Mouse (Mus musculus) liver, embryonic 12.5 days (tissue): ENCODE results near the gene Sarnp. TPM values are rescaled to one million over a fixed set of nuclear protein-coding genes. Genes with fewer than 3 reads are reported as not detected.

Experiments used
- ATAC-seq: fragments of 200-750 bp; cut with Nextera tagmentation; 2 replicates; pipeline ENCODE4 v1.8.0; 2017; ENCODE audit warnings: moderate number of reproducible peaks, mild to moderate bottlenecking, moderate library complexity
- H3K27ac ChIP-seq: fragments of 300-500 bp; sonication (generic); 2 replicates; pipeline ENCODE4 v1.5.1; 2016; ENCODE audit warnings: mild to moderate bottlenecking
- H3K27me3 ChIP-seq: fragments of 300-500 bp; sonication (generic); replicated peaks from 2 replicates; pipeline ENCODE4 v1.6.1; 2016; ENCODE audit warnings: mild to moderate bottlenecking, moderate library complexity
- H3K36me3 ChIP-seq: fragments of 300-500 bp; sonication (generic); 2 replicates; pipeline ENCODE4 v1.6.1; 2016; ENCODE audit warnings: mild to moderate bottlenecking, moderate library complexity
- H3K4me1 ChIP-seq: fragments of 300-500 bp; sonication (generic); 2 replicates; pipeline ENCODE4 v1.6.1; 2016
- H3K4me2 ChIP-seq: fragments of 300-500 bp; sonication (generic); 2 replicates; pipeline ENCODE4 v1.6.1; 2016; ENCODE audit warnings: mild to moderate bottlenecking, moderate library complexity
- H3K4me3 ChIP-seq: fragments of 300-500 bp; sonication (generic); 2 replicates; pipeline ENCODE4 v1.5.1; 2016; ENCODE audit warnings: mild to moderate bottlenecking, moderate library complexity
- H3K9ac ChIP-seq: fragments of 300-500 bp; sonication (generic); 2 replicates; pipeline ENCODE4 v1.6.1; 2016; ENCODE audit warnings: mild to moderate bottlenecking, moderate library complexity
- H3K9me3 ChIP-seq: fragments of 300-500 bp; sonication (generic); replicated peaks from 2 replicates; pipeline ENCODE4 v1.6.1; 2016; ENCODE audit warnings: mild to moderate bottlenecking, moderate library complexity
- WGBS: fragments of 180-500 bp; shearing (Covaris S2); methylation state at CpG from one replicate; pipeline ENCODE4 v1.1.7; 2016; ENCODE audit not compliant: insufficient replicate concordance; 5-methylcytosine and 5-hydroxymethylcytosine counted together
- polyA plus RNA-seq: library from polyadenylated mRNA; unstranded; fragments of >200 nt; fragmentation: Nextera tagmentation; extraction: Ambion mirVana; gene quantifications from 2 replicates; pipeline ENCODE4 v1.2.1, GENCODE M21; 2016

Gene Sarnp
- polyA plus RNA-seq, 1 experiment from 2014 or later = 161 TPM

GRCm38 (mm10) chr10:128798676-128799075, 18.5 kb upstream of the Sarnp start:
- peaks cover 26% of the 10 kb centered on the region for H3K36me3 ChIP-seq
- H3K4me2 ChIP-seq = no peak overlapping the region
- H3K9ac ChIP-seq = no peak overlapping the region
- 77% methylated on average over 8 of the region's 8 CpGs for WGBS
- no peak overlapping the region for H3K27ac ChIP-seq
- H3K4me3 ChIP-seq = no peak overlapping the region
- H3K9me3 ChIP-seq = no peaks in the 10 kb centered on the region
- H3K27me3 ChIP-seq = peaks cover 8% of the 10 kb centered on the region
- H3K4me1 ChIP-seq = peaks cover 12% of the 10 kb centered on the region
- no peak for ATAC-seq

- WGBS = 88% methylated on average over 16 of the region's 16 CpGs
- ATAC-seq = no peak
- Histone ChIP-seq H3K36me3 (peaks cover 25% of the 10 kb centered on the region), H3K27me3 (peaks cover 4% of the 10 kb centered on the region), H3K9ac (no peak overlapping the region), H3K9me3 (no peaks in the 10 kb centered on the region), H3K27ac (no peak overlapping the region), H3K4me2 (no peak overlapping the region), H3K4me1 (peaks cover 30% of the 10 kb centered on the region), H3K4me3 (no peak overlapping the region)
Measured at GRCm38 (mm10) chr10:128801981-128802495, 15.1 kb upstream of the Sarnp start.

- Histone ChIP-seq H3K4me1 (peaks cover 39% of the 10 kb centered on the region), H3K27me3 (peaks cover 4% of the 10 kb centered on the region), H3K9ac (no peak overlapping the region), H3K4me3 (peak overlapping the region; percentile 82; the same call in 1 of the 2 replicates), H3K36me3 (peaks cover 33% of the 10 kb centered on the region), H3K4me2 (peak overlapping the region; percentile 94), H3K9me3 (no peaks in the 10 kb centered on the region), H3K27ac (peak overlapping the region; percentile 93; the same call in 1 of the 2 replicates)
- no peak for ATAC-seq
- WGBS = 61% methylated on average over 4 of the region's 4 CpGs
Measured at GRCm38 (mm10) chr10:128802956-128803355, 14.2 kb upstream of the Sarnp start.

- WGBS = 8% methylated on average over 6 of the region's 6 CpGs
- H3K27ac ChIP-seq = peak overlapping the region; percentile 93; the same call in 1 of the 2 replicates
- peak overlapping the region; percentile 88; the same call in 1 of the 2 replicates for H3K9ac ChIP-seq
Measured at GRCm38 (mm10) chr10:128803361-128803760, 13.8 kb upstream of the Sarnp start.

GRCm38 (mm10) chr10:128803771-128804270, 13.3 kb upstream of the Sarnp start, which contains the start of gene Dnajc14:
Gene Dnajc14, plus strand, starts transcription at chr10:128804062.
- ATAC-seq = no peak
- peak within 1 kb of the TSS; percentile 88 for H3K9ac ChIP-seq
- 5% methylated on average over 14 of the region's 14 CpGs for WGBS
- H3K27ac ChIP-seq = peak within 1 kb of the TSS; percentile 93
- no peaks in the 10 kb centered on the region for H3K9me3 ChIP-seq
- peaks cover 48% of the 10 kb centered on the region for H3K4me1 ChIP-seq
- H3K36me3 ChIP-seq = peaks cover 39% of the 10 kb centered on the region
- peak within 1 kb of the TSS; percentile 94 for H3K4me2 ChIP-seq
- peak within 1 kb of the TSS; percentile 82 for H3K4me3 ChIP-seq
- peaks cover 4% of the 10 kb centered on the region for H3K27me3 ChIP-seq

More at GRCm38 (mm10) chr10:128803361-128803760, 13.8 kb upstream of the Sarnp start:
- Histone ChIP-seq H3K27me3 (peaks cover 4% of the 10 kb centered on the region), H3K4me1 (peaks cover 43% of the 10 kb centered on the region), H3K4me3 (peak overlapping the region; percentile 82), H3K36me3 (peaks cover 37% of the 10 kb centered on the region), H3K4me2 (peak overlapping the region; percentile 94), H3K9me3 (no peaks in the 10 kb centered on the region)
- no peak for ATAC-seq

GRCm38 (mm10) chr10:128804271-128805091, 12.7 kb upstream of the Sarnp start, which contains the start of gene Tmem198b:
Gene Tmem198b, minus strand, starts transcription at chr10:128804370.
- peak within 1 kb of the TSS; percentile 93 for H3K27ac ChIP-seq
- H3K4me1 ChIP-seq = peaks cover 54% of the 10 kb centered on the region
- no peaks in the 10 kb centered on the region for H3K9me3 ChIP-seq
- ATAC-seq = peak; percentile 46
- H3K4me3 ChIP-seq = peak within 1 kb of the TSS; percentile 82
- peaks cover 4% of the 10 kb centered on the region for H3K27me3 ChIP-seq
- H3K4me2 ChIP-seq = peak within 1 kb of the TSS; percentile 94
- H3K36me3 ChIP-seq = peaks cover 42% of the 10 kb centered on the region
- WGBS = under 1% methylated on average over 28 of the region's 28 CpGs
- peak within 1 kb of the TSS; percentile 88 for H3K9ac ChIP-seq

- peak overlapping the region; percentile 82 for H3K4me3 ChIP-seq
- no peaks in the 10 kb centered on the region for H3K9me3 ChIP-seq
- H3K27ac ChIP-seq = peak overlapping the region; percentile 93
- peaks cover 4% of the 10 kb centered on the region for H3K27me3 ChIP-seq
- ATAC-seq = peak; percentile 96
- peaks cover 58% of the 10 kb centered on the region for H3K4me1 ChIP-seq
- peak overlapping the region; percentile 94 for H3K4me2 ChIP-seq
- peak overlapping the region; percentile 88 for H3K9ac ChIP-seq
- under 1% methylated on average over 63 of the region's 70 CpGs for WGBS
- peaks cover 37% of the 10 kb centered on the region for H3K36me3 ChIP-seq
Measured at GRCm38 (mm10) chr10:128805092-128806000, 11.8 kb upstream of the Sarnp start.

GRCm38 (mm10) chr10:128806086-128806485, 11.0 kb upstream of the Sarnp start:
- H3K9ac ChIP-seq = peak overlapping the region; percentile 88
- H3K4me2 ChIP-seq = peak overlapping the region; percentile 94
- no peaks in the 10 kb centered on the region for H3K9me3 ChIP-seq
- H3K4me3 ChIP-seq = peak overlapping the region; percentile 82
- peaks cover 32% of the 10 kb centered on the region for H3K36me3 ChIP-seq
- no peak for ATAC-seq
- H3K4me1 ChIP-seq = peaks cover 60% of the 10 kb centered on the region
- 48% methylated on average over 6 of the region's 6 CpGs for WGBS
- peaks cover 4% of the 10 kb centered on the region for H3K27me3 ChIP-seq
- H3K27ac ChIP-seq = peak overlapping the region; percentile 93

- Histone ChIP-seq H3K4me1 (peaks cover 60% of the 10 kb centered on the region), H3K4me2 (peak overlapping the region; percentile 94), H3K27ac (peak overlapping the region; percentile 13; the same call in 1 of the 2 replicates), H3K27me3 (peaks cover 4% of the 10 kb centered on the region), H3K4me3 (peak overlapping the region; percentile 82), H3K36me3 (peaks cover 32% of the 10 kb centered on the region), H3K9me3 (no peaks in the 10 kb centered on the region), H3K9ac (peak overlapping the region; percentile 49)
- no peak for ATAC-seq
- 79% methylated on average over 8 of the region's 8 CpGs for WGBS
Measured at GRCm38 (mm10) chr10:128807018-128807417, 10.1 kb upstream of the Sarnp start.

GRCm38 (mm10) chr10:128820217-128820616, 3.1 kb downstream of the Sarnp start:
- ATAC-seq = no peak
- Histone ChIP-seq H3K27ac (no peak overlapping the region), H3K36me3 (peaks cover 58% of the 10 kb centered on the region), H3K4me1 (peaks cover 30% of the 10 kb centered on the region), H3K4me3 (peak overlapping the region; percentile 92), H3K27me3 (no peaks in the 10 kb centered on the region), H3K9ac (peak overlapping the region; percentile 75), H3K9me3 (no peaks in the 10 kb centered on the region), H3K4me2 (peak overlapping the region; percentile 87)
- 85% methylated on average over 4 of the region's 4 CpGs for WGBS

GRCm38 (mm10) chr10:128821358-128822056, 4.4 kb downstream of the Sarnp start, which contains the start of gene Ormdl2:
Gene Ormdl2, minus strand, starts transcription at chr10:128821645.
- H3K27ac ChIP-seq = peak within 1 kb of the TSS; percentile 79
- H3K4me3 ChIP-seq = peak within 1 kb of the TSS; percentile 92
- WGBS = under 1% methylated on average over 46 of the region's 46 CpGs

More at GRCm38 (mm10) chr10:128821358-128822056, 4.4 kb downstream of the Sarnp start, which contains the start of gene Ormdl2:
- H3K36me3 ChIP-seq = peaks cover 55% of the 10 kb centered on the region
- H3K4me1 ChIP-seq = peaks cover 30% of the 10 kb centered on the region
- H3K27me3 ChIP-seq = no peaks in the 10 kb centered on the region
- H3K9me3 ChIP-seq = no peaks in the 10 kb centered on the region
- peak within 1 kb of the TSS; percentile 89 for H3K9ac ChIP-seq
- ATAC-seq = peak; percentile 99
- peak within 1 kb of the TSS; percentile 87 for H3K4me2 ChIP-seq
